14 mouse cellular contexts compared by ENCODE assay signal in the genomic region with DNA sequence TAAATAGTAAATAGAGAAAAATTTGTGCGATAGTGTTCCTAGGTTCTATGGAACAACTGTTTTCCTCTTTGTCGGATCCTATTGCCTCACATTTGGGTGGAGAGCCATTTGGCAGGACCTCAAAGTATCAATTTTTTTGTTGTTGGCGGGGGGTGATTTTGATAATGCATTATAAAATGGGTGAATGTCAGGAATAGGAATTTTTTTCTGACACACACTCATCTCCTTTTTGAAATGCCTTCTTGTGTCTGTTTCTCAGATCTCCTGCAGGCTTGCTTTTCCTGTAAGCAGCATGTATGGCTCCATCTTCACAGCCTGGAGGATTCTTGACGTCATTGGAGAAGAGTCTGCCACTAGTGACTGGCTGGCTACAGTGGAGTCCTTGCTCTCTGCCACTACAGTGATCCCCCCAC.
A peak's percentile ranks its signal among the peaks of the same experiment; 100 is the strongest.
DNase-seq lines count a peak whose midpoint lies in the region; ATAC-seq and TF ChIP-seq lines count a peak whose summit lies in the region.
"Had no signal": no experiment of that assay in that cellular context is flagged by ENCODE, and none has a peak within 500 bp of the region (broad histone marks: within the 10 kb centered on the region; RNA-seq: fewer than 3 reads in every experiment).

No protein-coding gene starts in this region.

- peak; percentile 41 for DNase-seq in layer of hippocampus, adult 9-10 months (ENCODE audit: low spot score)
- no peak for DNase-seq in layer of hippocampus, adult 9-11 months
- DNase-seq in cerebellum, adult 11-12 months, result peak; percentile 42
- peak; percentile 59 for DNase-seq in forebrain, postnatal 0 days
- DNase-seq in kidney, adult 2 months, result no peak
- no peak for DNase-seq in frontal cortex, postnatal 36 days (ENCODE audit: low spot score in 2 of 2)
- DNase-seq: gastrocnemius, postnatal 25 days; kidney, postnatal 10 days had no signal

- no peaks in the 10 kb centered on the region for H3K27me3 ChIP-seq in forebrain, embryonic 13.5 days
- no peaks in the 10 kb centered on the region for H3K27me3 ChIP-seq in forebrain, embryonic 12.5 days
- H3K27me3 ChIP-seq in forebrain, postnatal 0 days (ENCODE audit: insufficient read depth, low read length), result no peaks in the 10 kb centered on the region
- no peaks in the 10 kb centered on the region for H3K27me3 ChIP-seq in kidney, adult 2 months (replicated peaks; ENCODE audit: control insufficient read depth, insufficient read depth, low read length)
- H3K27me3 ChIP-seq: heart, embryonic 12.5 days; liver, embryonic 12.5 days; Patski had no signal

- H3K4me1 ChIP-seq in forebrain, embryonic 13.5 days, result no peaks in the 10 kb centered on the region; the same call in 1 of the 2 replicates
- H3K4me1 ChIP-seq in forebrain, embryonic 12.5 days, result no peaks in the 10 kb centered on the region
- no peaks in the 10 kb centered on the region for H3K4me1 ChIP-seq in forebrain, postnatal 0 days (ENCODE audit: insufficient read depth)
- H3K4me1 ChIP-seq in kidney, adult 2 months (ENCODE audit: control insufficient read depth, insufficient read depth, low read length), result no peaks in the 10 kb centered on the region
- H3K4me1 ChIP-seq: heart, embryonic 12.5 days; liver, embryonic 12.5 days had no signal

- no peaks in the 10 kb centered on the region for H3K9me3 ChIP-seq in forebrain, embryonic 13.5 days (replicated peaks)
- no peaks in the 10 kb centered on the region for H3K9me3 ChIP-seq in forebrain, embryonic 12.5 days
- H3K9me3 ChIP-seq in forebrain, postnatal 0 days (ENCODE audit: low read length), result no peaks in the 10 kb centered on the region
- H3K9me3 ChIP-seq: heart, embryonic 12.5 days; liver, embryonic 12.5 days had no signal

- no peaks in the 10 kb centered on the region for H3K36me3 ChIP-seq in forebrain, embryonic 13.5 days (ENCODE audit: poor library complexity, severe bottlenecking)
- H3K36me3 ChIP-seq in forebrain, embryonic 12.5 days (replicated peaks), result no peaks in the 10 kb centered on the region
- H3K36me3 ChIP-seq in forebrain, postnatal 0 days (ENCODE audit: insufficient read depth), result no peaks in the 10 kb centered on the region
- H3K36me3 ChIP-seq in kidney, adult 2 months (ENCODE audit: control insufficient read depth, insufficient read depth, low read length), result no peaks in the 10 kb centered on the region
- H3K36me3 ChIP-seq: heart, embryonic 12.5 days; liver, embryonic 12.5 days had no signal

- WGBS in forebrain, embryonic 13.5 days, result 67% methylated on average over 4 of the region's 4 CpGs
- WGBS in forebrain, embryonic 12.5 days, result 88% methylated on average over 4 of the region's 4 CpGs
- WGBS in forebrain, postnatal 0 days, result 36% methylated on average over 4 of the region's 4 CpGs
- WGBS in kidney, adult 2 months, result 84% methylated on average over 4 of the region's 4 CpGs

- no peak overlapping the region for H3K4me2 ChIP-seq in forebrain, embryonic 13.5 days
- H3K4me2 ChIP-seq in forebrain, embryonic 12.5 days, result no peak overlapping the region
- H3K4me2 ChIP-seq in forebrain, postnatal 0 days (ENCODE audit: low read depth), result no peak overlapping the region
- H3K4me2 ChIP-seq: heart, embryonic 12.5 days; liver, embryonic 12.5 days had no signal

- TF ChIP-seq CTCF in forebrain, postnatal 0 days (IDR thresholded peaks at IDR 0.05; ENCODE audit: low read depth), result no peak
- TF ChIP-seq CTCF in kidney, adult 2 months (conservative IDR thresholded peaks at IDR 0.05; ENCODE audit: insufficient read depth, insufficient read length, low read depth, low read length), result no peak

- no peak for TF ChIP-seq POLR2A in kidney, adult 2 months (IDR thresholded peaks at IDR 0.05; ENCODE audit: low read depth, low read length)

- ATAC-seq in forebrain, embryonic 13.5 days, result peak; percentile 64; the same call in 1 of the 2 replicates
- ATAC-seq in forebrain, embryonic 12.5 days (ENCODE audit: low FRiP score), result no peak
- peak; percentile 76 for ATAC-seq in forebrain, postnatal 0 days
- ATAC-seq: liver, embryonic 12.5 days; Patski had no signal

- no peak overlapping the region for H3K9ac ChIP-seq in forebrain, embryonic 13.5 days
- H3K9ac ChIP-seq in forebrain, embryonic 12.5 days, result no peak overlapping the region
- no peak overlapping the region for H3K9ac ChIP-seq in forebrain, postnatal 0 days
- H3K9ac ChIP-seq: heart, embryonic 12.5 days; liver, embryonic 12.5 days had no signal

- peak overlapping the region; percentile 67 for H3K27ac ChIP-seq in forebrain, embryonic 13.5 days
- H3K27ac ChIP-seq in forebrain, embryonic 12.5 days, result no peak overlapping the region
- peak overlapping the region; percentile 67 for H3K27ac ChIP-seq in forebrain, postnatal 0 days (ENCODE audit: low read depth, low read length)
- no peak overlapping the region for H3K27ac ChIP-seq in kidney, adult 2 months (ENCODE audit: insufficient read depth, low read depth, low read length)
- H3K27ac ChIP-seq: liver, embryonic 12.5 days had no signal

- no peak overlapping the region for H3K4me3 ChIP-seq in forebrain, embryonic 13.5 days
- H3K4me3 ChIP-seq in forebrain, embryonic 12.5 days (replicated peaks), result no peak overlapping the region
- no peak overlapping the region for H3K4me3 ChIP-seq in forebrain, postnatal 0 days (ENCODE audit: low read depth, low read length)
- H3K4me3 ChIP-seq in kidney, adult 2 months (ENCODE audit: insufficient read depth, low read depth, low read length), result no peak overlapping the region
- H3K4me3 ChIP-seq: heart, embryonic 12.5 days; liver, embryonic 12.5 days; myocyte had no signal

Comparison
In these comparisons a context has a peak if more than half of its experiments do, and no peak if none do; other contexts are left out.
1. H3K27ac ChIP-seq: peak in forebrain, embryonic 13.5 days (single experiment) and forebrain, postnatal 0 days (single experiment); none in forebrain, embryonic 12.5 days (single experiment) and kidney, adult 2 months (single experiment).
2. DNase-seq: peak in layer of hippocampus, adult 9-10 months (single experiment), cerebellum, adult 11-12 months (single experiment) and forebrain, postnatal 0 days (single experiment); none in layer of hippocampus, adult 9-11 months (single experiment), kidney, adult 2 months (single experiment) and frontal cortex, postnatal 36 days (0 of 2).